Mouse (Mus musculus) ES-Bruce4 (cell line): ENCODE data around the gene Pck2.

Experiments used
- CTCF ChIP-seq: IDR thresholded peaks from one replicate; pipeline ENCODE4 v1.8.1; 2011; ENCODE audit warnings: low read depth, low read length
- EP300 ChIP-seq: IDR thresholded peaks from 2 replicates; pipeline ENCODE4 v1.6.1; 2011; ENCODE audit warnings: low read depth, low read length; ENCODE audit not compliant: insufficient read depth
- POLR2A ChIP-seq: IDR thresholded peaks from one replicate; pipeline ENCODE4 v1.8.1; 2011; ENCODE audit warnings: low read length; ENCODE audit not compliant: insufficient read depth

DNA sequence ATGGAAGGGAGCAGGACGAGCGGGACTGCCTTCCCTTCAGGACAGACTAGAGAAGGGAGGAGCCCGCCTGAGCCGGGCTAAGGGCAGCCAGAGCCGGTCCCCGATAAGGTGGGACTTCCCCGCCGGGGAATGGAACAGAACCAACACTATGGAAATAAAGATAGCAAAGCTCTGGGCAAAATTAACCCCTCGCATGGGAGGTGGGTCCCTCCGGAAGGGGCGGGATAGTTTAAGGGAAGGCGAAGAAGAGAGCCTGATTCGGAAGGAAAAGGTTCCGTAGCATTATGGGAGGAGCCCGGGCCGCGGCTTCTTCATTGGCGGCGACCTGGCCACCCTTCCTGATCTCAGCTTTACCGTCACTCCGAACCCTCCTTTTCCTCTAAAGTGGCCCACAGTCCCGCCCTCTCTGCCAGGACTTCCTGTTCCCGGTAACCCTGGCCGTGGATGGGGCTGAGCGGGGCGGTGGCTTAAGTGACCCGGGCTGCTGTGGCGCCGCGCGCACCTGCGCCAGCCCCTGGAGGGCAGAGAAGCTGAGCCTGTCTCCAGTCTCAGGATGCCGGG lies 51.3 kb downstream of the Pck2 start, which contains the start of gene Rnf31:
- TF ChIP-seq CTCF (no peak), POLR2A (no peak), EP300 (no peak)
